Mouse (Mus musculus) lung, postnatal 25 days (tissue): ENCODE measurements at regions not wholly inside any gene's neighbourhood (a gene's known extent, or its start where the extent isn't known, plus 50 kb on each side); places are given as distances from the start of the nearest gene placed in this dataset.
"Not testable (repeated sequence)": the region's sequence is repeated elsewhere in the genome, so short reads cannot be mapped to it uniquely, and the experiment has no call there.

Experiments
- DNase-seq: peaks from one replicate; pipeline ENCODE4 v3.0.0; 2022; ENCODE audit warnings: low spot score

DNA sequence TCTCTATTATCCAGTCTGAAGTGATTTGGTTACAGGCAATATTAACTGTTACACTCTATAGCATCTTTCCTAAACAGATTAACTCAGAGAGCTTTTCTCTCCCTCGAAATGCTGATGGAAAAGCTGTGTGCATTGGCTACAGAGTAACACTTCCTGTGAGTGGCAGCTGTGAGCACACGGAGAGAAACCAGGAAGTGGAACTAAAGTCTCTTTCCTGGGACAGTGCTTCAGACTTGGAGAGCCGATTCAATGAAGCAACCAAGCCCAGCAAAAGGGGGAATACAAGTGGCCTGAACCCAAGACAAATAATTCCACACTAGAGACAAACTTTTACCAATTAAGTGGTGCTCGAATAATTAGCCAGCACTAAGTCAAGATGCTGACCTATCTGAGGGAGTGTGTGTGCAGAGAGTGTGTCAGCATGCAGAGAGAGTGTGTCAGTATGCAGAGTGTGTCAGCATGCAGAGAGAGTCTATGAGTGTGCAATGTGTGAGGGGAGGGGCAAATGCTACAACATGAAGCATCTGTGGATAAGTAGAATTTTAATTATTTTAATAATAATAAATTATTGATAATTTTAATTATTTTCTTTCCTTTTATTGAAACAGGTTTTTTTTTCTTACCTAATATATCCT, 74.9 kb upstream of the 1110032F04Rik start:
- DNase-seq, result peak; percentile 14

DNA sequence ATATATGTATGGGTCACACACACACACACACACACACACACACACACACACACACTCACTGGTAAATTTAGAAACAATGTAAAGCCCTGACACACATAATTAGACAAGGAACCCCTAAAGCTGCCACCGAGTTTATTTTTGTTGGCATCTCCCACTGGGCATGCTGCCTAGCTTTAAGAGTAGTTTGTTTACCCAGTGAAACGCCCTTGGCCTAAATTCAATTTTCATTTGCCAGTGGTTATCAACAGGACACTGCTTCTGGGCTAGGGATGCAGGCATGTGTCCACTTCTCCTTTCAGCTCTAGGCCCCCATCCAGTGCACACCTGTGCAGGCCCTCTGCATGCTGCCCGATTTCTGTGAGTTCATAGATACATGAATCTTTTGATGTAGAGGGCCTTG, 73.7 kb upstream of the 1110032F04Rik start:
- peak; percentile 32 for DNase-seq

DNA sequence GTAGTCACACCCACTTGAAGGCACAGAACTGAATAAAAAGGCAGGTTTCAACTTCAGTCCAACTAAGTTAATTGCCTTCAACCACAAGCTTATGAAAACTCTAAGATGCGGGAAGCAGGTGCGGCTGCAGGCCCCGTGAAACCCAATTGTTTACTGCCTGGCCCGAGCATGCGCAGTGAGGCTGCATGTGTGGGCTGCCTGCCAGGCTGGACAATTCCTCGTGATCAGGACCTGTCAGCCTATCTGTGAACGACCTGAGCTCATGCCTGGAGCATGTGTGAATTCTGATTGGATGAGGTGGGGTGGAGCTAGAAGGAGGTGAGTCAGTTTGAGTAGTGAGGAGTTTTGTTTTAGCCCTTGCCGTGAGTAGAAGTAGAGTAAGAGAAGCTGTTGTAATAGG, 71.0 kb upstream of the 1110032F04Rik start:
- DNase-seq, result not testable (repeated sequence)

DNA sequence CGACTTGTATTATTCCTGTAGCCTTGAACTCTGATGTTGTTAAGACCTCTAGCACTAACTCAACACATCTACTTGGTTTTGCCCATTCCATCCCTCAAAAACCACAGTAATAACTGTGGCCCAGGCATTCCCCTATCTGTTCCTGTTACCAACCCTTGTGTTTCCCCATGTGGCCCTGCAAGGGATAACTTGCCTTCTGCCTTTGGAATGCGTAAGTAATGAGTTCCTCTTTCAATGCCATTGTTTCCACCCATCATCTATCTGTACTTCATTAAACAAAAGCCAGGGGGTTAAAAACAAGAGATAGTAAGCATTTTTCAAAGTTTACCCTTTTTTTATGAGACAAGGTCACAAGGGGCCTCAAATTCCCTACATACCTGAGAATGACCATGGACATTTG, 60.5 kb upstream of the 1110032F04Rik start:
- DNase-seq, result no peak

DNA sequence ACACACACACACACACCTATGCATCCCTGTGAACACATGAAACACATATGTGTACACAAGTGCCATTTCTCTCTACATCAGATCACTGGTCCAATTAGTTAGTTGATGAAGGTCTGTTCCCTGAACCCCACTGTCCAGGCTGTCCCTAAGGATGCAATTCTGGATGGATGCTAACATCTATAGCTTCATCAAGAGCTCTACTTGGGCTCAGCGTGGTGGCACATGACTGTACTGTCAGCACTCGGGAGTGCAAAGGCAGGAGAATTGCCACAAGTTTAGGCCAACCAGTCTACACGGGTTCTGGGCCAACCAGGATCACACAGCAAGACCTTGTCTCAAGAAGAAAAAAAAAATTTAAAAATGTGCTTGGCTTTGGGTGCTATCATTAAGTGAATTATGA, 55.9 kb upstream of the 1110032F04Rik start:
- DNase-seq, result no peak

DNA sequence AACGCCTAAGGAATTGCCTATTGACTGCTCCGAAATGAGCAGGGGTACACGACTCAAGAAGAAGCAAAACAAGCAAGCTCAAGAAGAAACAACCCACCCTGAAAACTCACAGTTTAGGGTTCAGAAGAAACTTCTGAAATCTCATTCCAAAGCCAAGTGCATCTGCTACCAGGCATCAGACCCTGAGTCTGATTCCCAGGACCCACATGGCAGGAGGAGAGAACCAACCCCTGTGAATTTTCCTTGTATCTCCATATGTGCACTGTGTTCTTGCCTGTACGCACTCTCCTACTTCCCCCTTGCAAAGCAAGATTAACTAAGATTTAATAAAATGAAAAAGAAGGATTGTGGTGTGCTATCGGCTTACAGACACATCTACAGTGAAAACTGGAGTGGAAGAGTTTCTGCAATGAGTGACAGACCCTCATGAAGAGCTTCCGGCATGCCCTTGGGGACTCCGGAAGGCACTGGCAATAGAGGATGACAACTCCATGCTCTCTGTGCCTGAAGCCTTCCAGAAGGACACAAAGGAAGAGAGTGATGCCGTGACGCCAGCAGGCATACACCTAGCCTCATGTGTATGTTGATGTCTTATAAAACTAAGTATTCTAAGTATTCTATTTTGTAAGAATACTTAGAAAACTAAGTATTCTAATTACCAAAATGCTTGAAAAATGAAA, 55.2 kb upstream of the 1110032F04Rik start:
- no peak for DNase-seq

DNA sequence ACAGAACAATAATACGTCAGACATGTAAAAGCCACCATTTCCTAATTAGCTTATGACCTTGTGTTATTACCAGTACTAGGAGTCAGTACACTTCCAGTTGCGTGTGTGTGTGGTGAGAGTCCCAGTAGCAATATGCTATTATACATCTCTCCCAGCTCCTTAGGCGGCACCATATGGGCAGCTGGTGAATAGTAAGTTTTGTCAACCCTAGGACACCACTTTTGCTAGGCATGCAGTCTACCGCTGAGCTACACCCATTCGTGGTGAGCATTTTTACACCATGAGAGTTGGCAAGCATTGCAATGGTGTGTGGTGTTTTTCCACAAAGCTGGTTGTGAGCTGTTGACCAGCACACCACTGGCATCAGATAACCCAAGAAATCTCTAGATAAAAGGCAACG, 53.8 kb upstream of the 1110032F04Rik start:
- DNase-seq, result no peak

DNA sequence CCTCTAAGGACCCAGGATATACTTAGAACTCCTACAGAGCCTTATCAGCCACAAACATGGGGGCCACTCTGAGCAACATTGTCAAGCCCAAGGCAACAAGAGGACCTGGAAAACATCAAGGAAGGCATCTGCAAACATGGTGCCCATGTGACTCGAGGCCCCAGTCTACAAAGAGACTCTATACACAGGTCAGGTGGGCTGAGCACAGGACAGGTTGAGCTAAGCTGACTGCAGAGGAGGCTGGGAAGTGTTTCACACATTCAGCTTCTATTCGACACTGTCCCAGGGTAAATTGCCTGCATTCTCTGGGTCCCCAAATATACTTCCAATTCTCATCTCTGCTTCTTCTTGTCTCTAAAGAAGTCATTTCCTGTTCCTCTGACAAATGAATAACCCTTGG, 52.1 kb upstream of the 1110032F04Rik start:
- no peak for DNase-seq
